Mouse (Mus musculus): ENCODE data around the gene Dlg5.

GRCm38 (mm10) chr14:24244330-24245176 is 1.2 kb downstream of the Dlg5 start:
- TF ChIP-seq CTCF (IDR thresholded peaks at IDR 0.05; ENCODE audit: low read depth) (no peak), EP300 (IDR thresholded peaks at IDR 0.05; ENCODE audit: low read depth) (no peak)
